Mouse (Mus musculus) naive thymus-derived CD4-positive, alpha-beta T cell, adult 2 months (primary cell): ENCODE measurements around the gene Tmem131l.

Experiments used
- DNase-seq: peaks from one replicate; pipeline ENCODE4 v3.0.0-alpha.2; 2011; ENCODE audit warnings: low read depth

Gene Tmem131l

GRCm38 (mm10) chr3:84039646-84040475 lies at the start of gene Tmem131l:
Gene Tmem131l, minus strand, starts transcription at chr3:84040175.
- peak; percentile 83 for DNase-seq

- DNase-seq = no peak
Measured at GRCm38 (mm10) chr3:84086921-84087320, 46.9 kb upstream of the Tmem131l start.

- DNase-seq = no peak
Measured at GRCm38 (mm10) chr3:84086337-84086736, 46.4 kb upstream of the Tmem131l start.

GRCm38 (mm10) chr3:84085429-84085828 lies 45.5 kb upstream of the Tmem131l start:
- DNase-seq = no peak

GRCm38 (mm10) chr3:84081208-84081722 lies 41.3 kb upstream of the Tmem131l start:
- no peak for DNase-seq

GRCm38 (mm10) chr3:84080074-84080473 lies 40.1 kb upstream of the Tmem131l start:
- no peak for DNase-seq

- DNase-seq = no peak
Measured at GRCm38 (mm10) chr3:84077505-84077904, 37.5 kb upstream of the Tmem131l start.

- no peak for DNase-seq
Measured at GRCm38 (mm10) chr3:84076543-84077332, 36.8 kb upstream of the Tmem131l start.

GRCm38 (mm10) chr3:84075516-84075915 lies 35.5 kb upstream of the Tmem131l start:
- no peak for DNase-seq

- DNase-seq = no peak
Measured at GRCm38 (mm10) chr3:84074777-84075176, 34.8 kb upstream of the Tmem131l start.

GRCm38 (mm10) chr3:84071641-84072040 lies 31.7 kb upstream of the Tmem131l start:
- DNase-seq = peak; percentile 37

- no peak for DNase-seq
Measured at GRCm38 (mm10) chr3:84070811-84071210, 30.8 kb upstream of the Tmem131l start.

GRCm38 (mm10) chr3:84068831-84069709 lies 29.1 kb upstream of the Tmem131l start:
- peak; percentile 40 for DNase-seq

- peak; percentile 80 for DNase-seq
Measured at GRCm38 (mm10) chr3:84065825-84066224, 25.9 kb upstream of the Tmem131l start.

- no peak for DNase-seq
Measured at GRCm38 (mm10) chr3:84063369-84063914, 23.5 kb upstream of the Tmem131l start.

GRCm38 (mm10) chr3:84061523-84062453 lies 21.8 kb upstream of the Tmem131l start:
- no peak for DNase-seq

- no peak for DNase-seq
Measured at GRCm38 (mm10) chr3:84060946-84061345, 21.0 kb upstream of the Tmem131l start.

- DNase-seq = no peak
Measured at GRCm38 (mm10) chr3:84060128-84060527, 20.2 kb upstream of the Tmem131l start.

- DNase-seq = no peak
Measured at GRCm38 (mm10) chr3:84059676-84060075, 19.7 kb upstream of the Tmem131l start.

GRCm38 (mm10) chr3:84059261-84059660 lies 19.3 kb upstream of the Tmem131l start:
- no peak for DNase-seq
